Mouse (Mus musculus) liver, embryonic 14.5 days (tissue): ENCODE results near the gene Kmt5b.

Experiments used
- CTCF ChIP-seq: IDR thresholded peaks from 2 replicates; pipeline ENCODE4 v1.5.1; 2016; ENCODE audit warnings: antibody characterized with exemption, low read depth, control low read depth
- EP300 ChIP-seq: IDR thresholded peaks from 2 replicates; pipeline ENCODE4 v1.6.1; 2016; ENCODE audit warnings: antibody characterized with exemption, low read depth

DNA sequence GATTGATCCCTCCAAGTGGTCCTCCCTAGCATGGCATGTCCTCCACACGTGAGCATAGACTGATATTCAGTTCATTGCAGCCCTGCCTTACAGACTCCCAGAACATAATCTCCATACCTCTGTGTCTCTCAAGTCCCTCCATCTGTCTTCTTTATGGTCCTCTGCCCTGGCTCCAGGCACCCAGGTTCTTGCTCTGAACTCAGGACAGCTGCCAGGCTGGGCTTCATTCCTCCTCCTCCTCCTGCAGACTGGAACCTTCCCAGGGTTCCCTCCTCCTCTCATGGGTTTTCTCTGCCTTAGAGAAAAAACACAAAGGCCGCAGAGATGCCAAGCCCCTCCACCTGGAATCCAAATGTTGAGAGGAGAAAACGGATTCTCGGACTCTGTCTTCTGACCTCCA, 24.5 kb upstream of the Kmt5b start:
- no peak for TF ChIP-seq EP300
- no peak for TF ChIP-seq CTCF
